ENCODE assay signal across 8 mouse cellular contexts in genomic region chrX:100625546-100625801, GRCm38 (mm10). TPM values are rescaled to one million over a fixed set of nuclear protein-coding genes. Genes with fewer than 3 reads are reported as not detected.
A peak's percentile ranks its signal among the peaks of the same experiment; 100 is the strongest.
DNase-seq lines count a peak whose midpoint lies in the region; ATAC-seq and TF ChIP-seq lines count a peak whose summit lies in the region.

TSS of gene Kif4 (plus strand) at chrX:100625737.

- peak within 1 kb of the TSS; percentile 74 for H3K4me2 ChIP-seq in forebrain, embryonic 16.5 days (ENCODE audit: low read length)
- peak within 1 kb of the TSS; percentile 57 for H3K4me2 ChIP-seq in liver, embryonic 16.5 days (ENCODE audit: low read depth, low read length)

- H3K79me2 ChIP-seq in C2C12 (ENCODE audit: control insufficient read depth, insufficient read depth), result peaks cover 53% of the 10 kb centered on the region

- WGBS in forebrain, embryonic 16.5 days, result 26% methylated on average over 3 of the region's 3 CpGs
- 20% methylated on average over 3 of the region's 3 CpGs for WGBS in liver, embryonic 16.5 days (ENCODE audit: insufficient replicate concordance)

- H3K4me1 ChIP-seq in forebrain, embryonic 16.5 days (replicated peaks; ENCODE audit: control insufficient read depth, insufficient read depth, low read length), result peaks cover 12% of the 10 kb centered on the region
- peaks cover 7% of the 10 kb centered on the region for H3K4me1 ChIP-seq in liver, embryonic 16.5 days (ENCODE audit: control insufficient read depth, low read depth, low read length)

- TF ChIP-seq CTCF in C2C12 (IDR thresholded peaks at IDR 0.05; ENCODE audit: control insufficient read depth, insufficient read depth, insufficient read length), result no peak

- peak within 1 kb of the TSS; percentile 60 for H3K4me3 ChIP-seq in C2C12 (ENCODE audit: insufficient read depth, poor library complexity, severe bottlenecking)
- H3K4me3 ChIP-seq in forebrain, embryonic 16.5 days (replicated peaks; ENCODE audit: low read length), result peak within 1 kb of the TSS; percentile 57
- H3K4me3 ChIP-seq in liver, embryonic 16.5 days (ENCODE audit: low read depth, low read length), result peak within 1 kb of the TSS; percentile 81

- peaks cover 17% of the 10 kb centered on the region for H3K36me3 ChIP-seq in C2C12 (ENCODE audit: control insufficient read depth, insufficient read depth)
- H3K36me3 ChIP-seq in forebrain, embryonic 16.5 days (ENCODE audit: control insufficient read depth, insufficient read depth), result no peaks in the 10 kb centered on the region
- H3K36me3 ChIP-seq in liver, embryonic 16.5 days (ENCODE audit: control insufficient read depth, insufficient read depth), result peaks cover 10% of the 10 kb centered on the region

- H3K9me3 ChIP-seq in forebrain, embryonic 16.5 days (ENCODE audit: control insufficient read depth, low read length), result no peaks in the 10 kb centered on the region
- no peaks in the 10 kb centered on the region for H3K9me3 ChIP-seq in liver, embryonic 16.5 days (replicated peaks; ENCODE audit: control insufficient read depth, low read length)

- no peak for ATAC-seq in forebrain, embryonic 16.5 days
- no peak for ATAC-seq in liver, embryonic 16.5 days (ENCODE audit: low read depth)

- H3K27me3 ChIP-seq in C2C12 (ENCODE audit: control insufficient read depth, insufficient read depth, insufficient read length), result no peaks in the 10 kb centered on the region
- no peaks in the 10 kb centered on the region for H3K27me3 ChIP-seq in forebrain, embryonic 16.5 days (replicated peaks; ENCODE audit: control insufficient read depth, insufficient read depth, low read length)
- no peaks in the 10 kb centered on the region for H3K27me3 ChIP-seq in liver, embryonic 16.5 days (ENCODE audit: control insufficient read depth, insufficient read depth, low read depth, low read length)

- peak within 1 kb of the TSS; percentile 39 for H3K27ac ChIP-seq in forebrain, embryonic 16.5 days (ENCODE audit: low read length)
- peak within 1 kb of the TSS; percentile 80 for H3K27ac ChIP-seq in liver, embryonic 16.5 days (ENCODE audit: low read length)

- H3K79me3 ChIP-seq in C2C12 (ENCODE audit: low read depth), result peaks cover 41% of the 10 kb centered on the region

- H3ac ChIP-seq in C2C12 (ENCODE audit: control insufficient read depth, insufficient read length, low read depth), result peak within 1 kb of the TSS; percentile 83

- no peak for DNase-seq in adrenal gland, postnatal 4 days (ENCODE audit: low spot score in 2 of 2)
- no peak for DNase-seq in adrenal gland, adult 18-20 months (ENCODE audit: low spot score in 2 of 2)
- DNase-seq in layer of hippocampus, adult 18-20 months (ENCODE audit: low spot score in 2 of 2), result no peak
- DNase-seq in layer of hippocampus, postnatal 36 days, result no peak
- no peak for DNase-seq in adrenal gland, postnatal 36 days

- peak within 1 kb of the TSS; percentile 69 for H3K9ac ChIP-seq in forebrain, embryonic 16.5 days (replicated peaks; ENCODE audit: low read depth, low read length)
- H3K9ac ChIP-seq in liver, embryonic 16.5 days (ENCODE audit: low read depth, low read length), result peak within 1 kb of the TSS; percentile 83

TF ChIP-seq in C2C12, 6 proteins besides CTCF, POLR2A, EP300 and RAD21:
- TF ChIP-seq MYOG (IDR thresholded peaks at IDR 0.05; ENCODE audit: control insufficient read depth, extremely low read depth, insufficient read length), result no peak
- TF ChIP-seq FOSL1 (IDR thresholded peaks at IDR 0.05; ENCODE audit: insufficient read depth, low read length, poor library complexity, severe bottlenecking), result no peak
- no peak for TF ChIP-seq USF1 (IDR thresholded peaks at IDR 0.05; ENCODE audit: low read depth)
- TF ChIP-seq MYOD1 (IDR thresholded peaks at IDR 0.05; ENCODE audit: control insufficient read depth, insufficient read length, low read depth), result no peak
- no peak for TF ChIP-seq MAX (IDR thresholded peaks at IDR 0.05)

RNA-seq across cellular contexts. Expression of gene Kif4, which starts in this region (rescaled TPM):
- total RNA-seq in adrenal gland, postnatal 4 days (2021), result 10 to 100 TPM; 13.2 to 16.4 TPM
- under 1 TPM; 0.48 to 0.96 TPM for total RNA-seq in adrenal gland, adult 18-20 months (2021)
- 14.2 TPM for polyA plus RNA-seq in C2C12 (2012; fragmentation: generic; extraction: Trizol)
- polyA plus RNA-seq in forebrain, embryonic 16.5 days (2015; fragmentation: Nextera tagmentation; extraction: Ambion mirVana), result 13.3 and 15.4 TPM in 2 replicates
- 21.2 and 22.6 TPM in 2 replicates for polyA plus RNA-seq in liver, embryonic 16.5 days (2015; fragmentation: Nextera tagmentation; extraction: Ambion mirVana)
- total RNA-seq in layer of hippocampus, adult 18-20 months (2021), result under 1 TPM; 0.43 to 0.50 TPM
- total RNA-seq in layer of hippocampus, postnatal 36 days (2021), result under 1 TPM; 0.52 to 0.73 TPM
- 1 to 10 TPM; 1.7 to 2.8 TPM for total RNA-seq in adrenal gland, postnatal 36 days (2021)
